Mouse (Mus musculus) bone marrow macrophage, adult 2 months (primary cell): ENCODE measurements around the gene Diaph2.

Experiments used
- CTCF ChIP-seq: IDR thresholded peaks from 2 replicates; pipeline ENCODE4 v1.5.1; 2012; ENCODE audit warnings: low read depth, mild to moderate bottlenecking, low read length, moderate library complexity
- POLR2A ChIP-seq: IDR thresholded peaks from 2 replicates; pipeline ENCODE4 v1.6.1; 2012; ENCODE audit warnings: mild to moderate bottlenecking, low read depth, low read length, borderline replicate concordance

GRCm38 (mm10) chrX:130452488-130452823 lies 702.9 kb downstream of the Diaph2 start:
- TF ChIP-seq CTCF (no peak), POLR2A (no peak)
